Mouse (Mus musculus): ENCODE data around the gene Zfp91. TPM values are rescaled to one million over a fixed set of nuclear protein-coding genes. Genes with fewer than 3 reads are reported as not detected.
"Not testable (repeated sequence)": the region's sequence is repeated elsewhere in the genome, so short reads cannot be mapped to it uniquely, and the experiment has no call there.

Gene Zfp91
- polyA plus RNA-seq, 1 experiment, result 37.0 TPM

- peak; percentile 98 for DNase-seq (ENCODE audit: low spot score)
Observed at GRCm38 (mm10) chr19:12794056-12795044, 1.6 kb downstream of the Zfp91 start.

GRCm38 (mm10) chr19:12792374-12792773 is 3.6 kb downstream of the Zfp91 start:
- DNase-seq (ENCODE audit: low spot score), result no peak

- DNase-seq (ENCODE audit: low spot score), result no peak
Observed at GRCm38 (mm10) chr19:12787721-12788120, 8.2 kb downstream of the Zfp91 start.

GRCm38 (mm10) chr19:12786803-12787395 is 9.0 kb downstream of the Zfp91 start:
- no peak for DNase-seq (ENCODE audit: low spot score)

GRCm38 (mm10) chr19:12780437-12780836 is 15.5 kb downstream of the Zfp91 start:
- DNase-seq (ENCODE audit: low spot score), result no peak

- DNase-seq (ENCODE audit: low spot score), result no peak
Observed at GRCm38 (mm10) chr19:12770888-12771287, 25.0 kb downstream of the Zfp91 start.

GRCm38 (mm10) chr19:12765308-12765707 is 30.6 kb downstream of the Zfp91 start, which contains the start of gene Cntf:
TSS of gene Cntf (minus strand) at chr19:12765632.
- DNase-seq (ENCODE audit: low spot score), result no peak

- DNase-seq (ENCODE audit: low spot score), result no peak
Observed at GRCm38 (mm10) chr19:12762212-12763130, 33.5 kb downstream of the Zfp91 start.

- DNase-seq (ENCODE audit: low spot score), result no peak
Observed at GRCm38 (mm10) chr19:12759656-12760055, 36.3 kb downstream of the Zfp91 start.

GRCm38 (mm10) chr19:12758936-12759478 is 36.9 kb downstream of the Zfp91 start:
- no peak for DNase-seq (ENCODE audit: low spot score)

GRCm38 (mm10) chr19:12756286-12756685 is 39.6 kb downstream of the Zfp91 start:
- no peak for DNase-seq (ENCODE audit: low spot score)

- no peak for DNase-seq (ENCODE audit: low spot score)
Observed at GRCm38 (mm10) chr19:12731950-12732349, 64.0 kb downstream of the Zfp91 start.

GRCm38 (mm10) chr19:12731036-12731435 is 64.9 kb downstream of the Zfp91 start:
- no peak for DNase-seq (ENCODE audit: low spot score)

GRCm38 (mm10) chr19:12725851-12726250 is 70.1 kb downstream of the Zfp91 start:
- no peak for DNase-seq (ENCODE audit: low spot score)

GRCm38 (mm10) chr19:12722308-12722707 is 73.6 kb downstream of the Zfp91 start:
- no peak for DNase-seq (ENCODE audit: low spot score)

- not testable (repeated sequence) for DNase-seq (ENCODE audit: low spot score)
Observed at GRCm38 (mm10) chr19:12721596-12721995, 74.3 kb downstream of the Zfp91 start.

- DNase-seq (ENCODE audit: low spot score), result not testable (repeated sequence)
Observed at GRCm38 (mm10) chr19:12720919-12721318, 75.0 kb downstream of the Zfp91 start.

- DNase-seq (ENCODE audit: low spot score), result no peak
Observed at GRCm38 (mm10) chr19:12720463-12720862, 75.5 kb downstream of the Zfp91 start.

GRCm38 (mm10) chr19:12719189-12719588 is 76.7 kb downstream of the Zfp91 start:
- DNase-seq (ENCODE audit: low spot score), result no peak

Data from urinary bladder, adult 2 months (tissue).